Mouse (Mus musculus) spleen, adult 2 months (tissue): Measurements from ENCODE around the gene Sytl3.

ENCODE experiments used
- CTCF ChIP-seq: fragments of 200-500 bp; IDR thresholded peaks from 2 replicates; pipeline ENCODE4 v1.5.1; 2011; ENCODE audit warnings: mild to moderate bottlenecking, inconsistent platforms; ENCODE audit not compliant: insufficient read depth, insufficient read length, insufficient replicate concordance; ENCODE audit errors: extremely low read depth
- POLR2A ChIP-seq: fragments of 200-500 bp; IDR thresholded peaks from 2 replicates; pipeline ENCODE4 v1.6.1; 2011; ENCODE audit warnings: low read depth, low read length, inconsistent platforms

- TF ChIP-seq CTCF (no peak), POLR2A (no peak)
Measured at GRCm38 (mm10) chr17:6731634-6732033, 72.7 kb downstream of the Sytl3 start.
